Mouse (Mus musculus): ENCODE results near the gene Trappc2l.
"Not testable (repeated sequence)": the region's sequence is repeated elsewhere in the genome, so short reads cannot be mapped to it uniquely, and the experiment has no call there.

Gene Trappc2l

DNA sequence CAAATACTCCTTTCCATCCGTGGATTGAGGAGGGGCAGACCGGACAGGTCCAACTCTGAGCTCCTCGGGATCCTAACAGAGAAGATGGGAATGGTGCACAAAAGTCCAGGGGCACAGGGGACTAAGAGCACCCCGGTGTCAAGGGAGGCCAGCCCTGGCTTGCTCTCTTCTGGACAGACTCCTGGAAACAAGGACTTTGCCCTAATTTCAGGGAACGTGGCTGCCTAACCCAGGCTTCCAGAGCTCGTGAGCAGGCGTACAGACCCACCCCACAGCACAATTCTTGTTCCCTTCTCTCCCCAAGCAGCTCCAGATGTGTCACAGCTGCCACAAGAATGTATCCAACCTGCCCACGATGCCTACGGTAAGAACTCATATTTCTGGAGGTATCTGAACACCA lies 14.4 kb downstream of the Trappc2l start:
- no peak for DNase-seq (ENCODE audit: low spot score in 2 of 2)

DNA sequence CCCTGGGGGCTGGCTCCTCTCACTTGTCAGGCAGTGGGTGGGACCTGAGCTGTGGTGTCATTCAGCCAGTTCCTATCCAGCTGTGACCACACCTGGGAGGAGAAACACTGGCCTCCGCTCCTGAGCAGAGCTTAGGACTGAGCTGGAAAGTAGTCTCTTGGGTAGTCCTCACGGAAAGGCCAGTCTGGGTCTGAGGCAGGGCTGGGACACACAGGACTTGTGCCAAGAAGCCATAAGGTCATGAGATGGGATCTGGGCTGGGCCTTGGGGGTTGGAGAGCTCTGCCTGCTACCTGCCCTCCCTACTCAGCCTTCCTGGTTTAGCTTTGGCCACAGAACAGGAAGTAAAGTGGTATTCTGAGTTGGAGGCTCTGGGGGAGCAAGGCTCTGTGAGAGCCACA lies 15.5 kb downstream of the Trappc2l start:
- no peak for DNase-seq (ENCODE audit: low spot score in 2 of 2)

DNA sequence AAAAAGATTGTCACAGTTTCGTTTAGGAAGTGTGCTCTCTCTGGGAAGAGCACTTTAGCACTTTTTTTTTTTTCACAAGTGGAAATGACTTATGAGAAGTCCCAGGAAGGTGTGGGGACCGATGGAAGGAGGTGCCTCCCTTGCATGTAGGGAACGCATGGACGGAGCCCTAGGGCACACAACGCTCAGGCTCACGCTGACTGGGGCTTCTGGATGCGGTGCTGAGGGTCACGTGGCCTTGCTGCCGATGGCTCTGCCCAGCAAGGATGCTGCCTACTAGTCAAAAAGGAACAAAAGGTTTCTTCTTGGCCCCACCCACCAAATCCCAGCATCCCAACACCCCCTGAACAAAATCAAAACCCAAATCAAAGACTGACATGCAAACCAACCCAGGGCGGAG lies 17.9 kb downstream of the Trappc2l start:
- no peak for DNase-seq (ENCODE audit: low spot score in 2 of 2)

DNA sequence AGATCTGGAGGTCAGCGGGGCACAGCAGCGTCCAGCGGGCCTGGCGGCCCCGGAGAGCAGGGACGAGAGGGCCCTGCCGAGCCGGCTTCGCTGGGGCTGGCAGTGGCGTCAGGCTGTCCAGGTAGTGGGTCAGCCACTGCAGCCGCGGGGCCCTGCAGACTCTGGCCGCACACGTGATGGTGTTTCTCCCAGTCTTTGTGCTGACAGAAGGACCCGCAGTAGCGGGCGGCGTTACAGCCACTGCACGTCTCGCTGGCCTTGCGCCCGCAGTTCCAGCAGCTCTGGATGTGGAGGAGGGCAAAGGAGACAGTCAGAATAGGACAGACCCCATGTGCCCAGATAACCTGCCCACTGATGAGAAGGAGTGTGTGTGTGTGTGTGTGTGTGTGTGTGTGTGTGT lies 19.3 kb downstream of the Trappc2l start:
- no peak for DNase-seq (ENCODE audit: low spot score in 2 of 2)

DNA sequence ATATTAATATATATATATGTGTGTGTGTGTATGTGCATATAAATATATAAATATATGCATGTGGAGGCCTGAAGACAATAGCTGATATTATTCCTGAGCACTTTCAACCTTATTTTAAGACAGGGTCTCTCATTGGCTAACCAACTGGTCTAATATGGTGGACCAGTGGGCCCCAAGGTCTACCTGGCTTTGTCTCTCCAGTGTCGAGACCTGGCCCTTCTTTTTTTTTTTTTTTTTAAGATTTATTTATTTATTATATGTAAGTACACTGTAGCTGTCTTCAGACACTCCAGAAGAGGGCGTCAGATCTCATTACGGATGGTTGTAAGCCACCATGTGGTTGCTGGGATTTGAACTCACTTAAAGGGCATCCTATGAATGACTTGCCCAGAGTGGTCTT lies 20.7 kb downstream of the Trappc2l start:
- not testable (repeated sequence) for DNase-seq (ENCODE audit: low spot score in 2 of 2)

DNA sequence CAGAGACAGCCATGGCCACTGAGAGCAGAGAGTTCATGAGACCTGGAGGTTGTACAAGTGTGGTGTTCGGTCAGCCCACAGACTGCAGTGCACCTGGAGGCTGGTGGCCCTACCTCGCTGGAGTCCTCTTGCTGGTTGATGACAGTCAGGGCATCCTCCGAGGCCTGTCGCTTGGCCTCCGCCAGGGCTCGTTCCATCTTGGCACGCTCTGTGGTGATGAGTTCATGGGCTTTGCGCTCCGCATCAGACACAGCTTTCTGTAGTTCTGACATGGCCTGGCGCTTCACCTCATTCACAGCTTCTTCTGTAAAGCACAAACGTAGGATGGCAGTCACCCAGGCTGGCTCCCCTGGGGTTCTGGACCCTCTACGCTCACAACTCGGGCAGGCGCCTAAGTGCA lies 21.8 kb downstream of the Trappc2l start:
- DNase-seq (ENCODE audit: low spot score in 2 of 2): no peak

DNA sequence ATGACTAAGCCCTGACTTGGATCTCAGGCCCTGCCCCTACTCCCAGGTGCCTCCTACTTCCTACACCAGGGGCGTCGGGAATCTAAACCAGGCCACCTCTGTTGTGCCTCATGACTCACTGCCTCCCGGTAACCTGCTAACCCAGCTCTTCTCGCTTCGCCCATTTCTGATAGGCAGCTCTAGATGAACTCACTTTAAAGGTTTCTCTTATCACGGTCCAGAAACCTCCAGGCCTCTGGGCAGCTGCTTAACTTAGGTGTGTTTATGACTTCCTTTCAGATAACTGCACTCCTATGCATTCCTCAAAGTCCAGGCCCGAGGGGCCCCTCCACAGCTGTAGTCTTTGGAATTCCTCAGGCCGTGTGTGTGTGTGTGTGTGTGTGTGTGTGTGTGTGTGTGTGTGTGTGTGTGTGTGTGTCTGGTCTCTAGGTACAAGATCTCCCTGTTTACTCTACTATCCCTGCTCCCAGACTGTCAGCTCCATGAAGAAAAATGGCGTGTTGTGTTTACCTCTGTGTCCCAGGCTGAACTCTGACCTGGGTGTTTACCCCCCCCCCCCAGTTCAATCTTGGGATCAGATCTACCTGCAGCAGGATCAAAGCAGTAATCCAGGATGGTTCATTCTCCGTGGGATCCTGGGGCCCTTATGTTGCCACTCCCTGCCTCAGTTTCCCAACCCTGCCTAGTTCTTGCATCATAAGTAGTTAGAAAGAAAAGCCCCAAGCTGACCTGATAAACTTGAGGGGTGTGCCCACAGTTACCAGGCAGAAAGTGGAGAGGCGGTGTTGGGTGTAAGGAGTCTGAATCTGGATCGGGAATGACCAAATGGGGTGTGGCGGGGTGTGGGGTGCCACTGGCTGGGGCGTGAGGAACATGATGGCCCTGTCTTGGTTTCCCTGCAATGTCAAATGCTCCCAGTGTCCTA lies 24.7 kb downstream of the Trappc2l start:
- DNase-seq (ENCODE audit: low spot score in 2 of 2): no peak

DNA sequence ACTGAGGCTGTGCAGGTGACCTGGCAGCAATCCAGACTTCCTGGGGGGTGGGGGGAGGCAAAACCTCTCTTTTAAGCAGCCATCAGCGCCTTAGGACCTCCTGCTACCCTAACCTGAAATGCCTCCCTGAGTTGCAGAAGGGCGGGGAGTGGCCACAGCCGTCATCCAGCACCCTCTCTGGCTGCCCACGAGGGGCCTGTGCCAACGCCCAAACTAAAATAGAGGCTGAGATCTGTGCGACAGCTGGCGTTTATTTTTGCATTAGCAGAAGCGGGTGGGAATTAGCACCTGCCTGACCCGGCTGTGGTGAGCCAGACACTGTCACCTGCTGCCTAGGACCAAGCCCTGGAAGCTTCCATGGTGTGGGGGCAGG lies 25.3 kb downstream of the Trappc2l start:
- peak in 1 of 2 experiments; percentile 54 for DNase-seq (ENCODE audit: low spot score in 2 of 2)

DNA sequence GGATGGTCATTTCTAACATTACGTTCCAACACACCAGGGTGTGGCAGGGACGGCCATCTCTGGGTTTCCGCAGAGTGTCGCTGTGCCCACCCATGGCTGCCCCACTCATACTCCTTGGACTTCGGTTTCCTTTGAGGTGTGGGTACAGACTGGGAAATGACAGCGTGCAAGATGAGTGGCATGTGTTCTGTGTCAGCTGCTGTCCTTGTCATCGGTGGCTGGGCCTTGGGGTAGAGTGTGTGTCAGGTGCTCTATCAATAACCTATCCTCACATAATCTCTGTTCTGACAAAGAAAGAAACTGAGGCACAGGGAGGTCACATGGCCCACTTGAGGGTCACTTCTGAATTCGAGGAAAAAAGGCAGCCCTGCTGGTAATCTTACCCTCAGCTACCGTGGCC lies 25.8 kb downstream of the Trappc2l start:
- no peak for DNase-seq (ENCODE audit: low spot score in 2 of 2)

DNA sequence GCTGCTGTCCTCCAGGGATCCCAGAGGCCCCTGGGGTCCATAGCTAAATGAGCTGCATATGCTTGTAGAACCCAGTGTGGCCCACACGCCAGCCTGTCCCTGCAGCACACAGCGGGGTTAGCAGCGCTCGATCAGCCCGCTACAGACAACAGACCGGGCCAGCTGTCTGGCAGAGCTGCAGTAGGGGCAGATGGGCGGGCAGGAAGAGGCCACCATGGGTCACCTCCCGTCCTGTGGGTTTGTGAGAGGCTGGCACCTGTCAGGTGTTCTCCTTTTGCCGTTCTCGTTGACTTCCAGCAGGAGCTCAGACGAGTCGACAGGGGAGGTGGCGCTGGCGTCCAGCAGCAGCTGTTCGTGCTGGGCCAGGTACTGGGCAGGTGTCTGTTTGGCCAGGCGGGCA lies 27.2 kb downstream of the Trappc2l start:
- no peak for DNase-seq (ENCODE audit: low spot score in 2 of 2)

DNA sequence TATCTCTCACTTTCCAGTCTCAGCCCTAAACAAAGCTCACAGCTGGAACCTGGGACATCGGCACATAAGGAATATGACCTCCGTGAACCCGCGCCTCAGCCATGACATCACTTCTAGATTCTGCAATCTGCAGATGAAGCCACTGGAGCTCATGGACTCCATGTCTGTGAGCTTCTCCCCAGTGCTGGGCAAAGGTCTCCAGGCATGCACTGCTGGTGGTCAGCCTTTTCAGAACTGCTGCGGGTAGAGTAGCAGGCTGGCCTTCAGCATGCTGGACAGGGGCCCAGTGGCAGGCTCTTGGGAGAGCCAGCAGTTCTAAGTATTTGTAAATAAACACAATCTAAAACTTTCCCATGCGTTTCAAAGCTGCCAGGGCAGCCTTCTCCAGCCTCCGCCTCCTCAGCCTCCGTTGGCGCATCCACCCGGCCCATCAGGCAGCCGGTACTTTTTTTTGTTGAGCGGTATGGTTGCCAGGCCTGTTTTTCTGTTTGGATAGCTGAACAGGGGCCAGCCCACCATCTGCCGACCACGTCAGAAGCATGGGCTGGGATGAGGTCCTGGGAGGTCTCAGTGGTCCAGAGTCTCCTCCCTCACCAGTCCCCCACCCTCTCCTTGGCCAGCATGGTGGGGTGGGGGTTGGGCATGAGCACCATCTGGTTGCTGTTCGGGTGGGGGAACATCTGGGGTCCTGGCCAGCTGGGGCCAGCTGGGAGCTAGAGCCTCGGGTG lies 28.2 kb downstream of the Trappc2l start:
- DNase-seq (ENCODE audit: low spot score in 2 of 2): no peak

DNA sequence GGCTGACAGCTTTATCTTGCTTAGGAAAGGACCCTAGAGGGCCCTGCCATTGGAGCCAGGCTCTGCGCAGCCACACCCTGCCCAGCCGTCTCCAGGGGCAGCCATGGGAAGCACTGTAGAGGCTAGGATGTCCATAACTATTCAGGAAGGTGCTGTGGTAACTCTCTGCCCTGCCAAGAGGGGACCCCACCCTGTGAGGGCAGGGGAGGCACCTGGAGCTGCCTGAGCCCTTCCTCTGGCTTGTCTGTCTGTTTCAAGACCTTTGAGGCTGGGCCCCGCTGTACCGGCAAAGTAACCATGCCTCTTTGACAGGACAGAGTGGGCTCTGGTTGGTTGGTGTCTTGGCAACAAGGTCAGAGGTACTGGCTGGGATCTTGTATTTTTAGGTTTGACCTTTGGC lies 29.4 kb downstream of the Trappc2l start:
- no peak for DNase-seq (ENCODE audit: low spot score in 2 of 2)

DNA sequence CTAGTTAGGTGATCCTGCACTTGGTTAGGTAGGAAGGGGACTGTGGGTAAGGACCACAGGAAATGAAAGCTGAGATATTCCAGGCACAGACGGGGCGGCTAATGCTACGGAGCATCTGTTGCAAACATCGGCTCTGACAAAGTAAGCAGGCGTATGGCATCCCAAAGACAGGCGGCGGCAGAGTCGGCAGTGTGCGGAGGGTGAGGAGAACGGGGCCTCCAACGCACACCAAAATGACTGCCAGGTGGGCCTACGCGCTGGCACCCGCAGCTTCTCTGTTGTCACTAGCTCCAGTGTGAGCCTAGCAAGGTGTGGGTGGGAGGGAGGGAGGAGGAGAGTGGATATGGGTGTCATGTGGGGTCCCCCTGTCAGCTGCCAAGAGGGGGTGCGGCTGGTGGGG lies 30.0 kb downstream of the Trappc2l start:
- peak; percentile 77 to 81 for DNase-seq (ENCODE audit: low spot score in 2 of 2)

DNA sequence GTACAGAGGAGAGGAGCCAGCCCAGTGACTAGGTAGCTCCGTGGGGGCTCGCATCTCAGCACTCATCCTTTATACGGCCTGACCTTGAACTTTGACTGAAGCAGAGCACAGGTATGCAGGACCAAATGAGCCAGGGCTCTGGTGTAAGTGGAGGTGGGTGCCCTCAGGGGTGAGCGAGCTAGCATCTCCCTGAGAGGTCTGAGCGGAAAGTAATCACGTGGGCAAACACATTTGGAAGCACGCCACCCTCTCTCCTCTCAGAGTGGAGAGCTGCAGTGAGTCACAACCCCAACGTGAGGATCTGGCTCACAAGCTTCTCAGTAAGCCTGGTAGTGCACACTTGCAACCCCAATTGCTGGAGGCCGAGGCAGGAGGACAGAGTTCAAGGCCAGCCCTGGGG lies 30.6 kb downstream of the Trappc2l start:
- peak; percentile 48 to 65 for DNase-seq (ENCODE audit: low spot score in 2 of 2)

DNA sequence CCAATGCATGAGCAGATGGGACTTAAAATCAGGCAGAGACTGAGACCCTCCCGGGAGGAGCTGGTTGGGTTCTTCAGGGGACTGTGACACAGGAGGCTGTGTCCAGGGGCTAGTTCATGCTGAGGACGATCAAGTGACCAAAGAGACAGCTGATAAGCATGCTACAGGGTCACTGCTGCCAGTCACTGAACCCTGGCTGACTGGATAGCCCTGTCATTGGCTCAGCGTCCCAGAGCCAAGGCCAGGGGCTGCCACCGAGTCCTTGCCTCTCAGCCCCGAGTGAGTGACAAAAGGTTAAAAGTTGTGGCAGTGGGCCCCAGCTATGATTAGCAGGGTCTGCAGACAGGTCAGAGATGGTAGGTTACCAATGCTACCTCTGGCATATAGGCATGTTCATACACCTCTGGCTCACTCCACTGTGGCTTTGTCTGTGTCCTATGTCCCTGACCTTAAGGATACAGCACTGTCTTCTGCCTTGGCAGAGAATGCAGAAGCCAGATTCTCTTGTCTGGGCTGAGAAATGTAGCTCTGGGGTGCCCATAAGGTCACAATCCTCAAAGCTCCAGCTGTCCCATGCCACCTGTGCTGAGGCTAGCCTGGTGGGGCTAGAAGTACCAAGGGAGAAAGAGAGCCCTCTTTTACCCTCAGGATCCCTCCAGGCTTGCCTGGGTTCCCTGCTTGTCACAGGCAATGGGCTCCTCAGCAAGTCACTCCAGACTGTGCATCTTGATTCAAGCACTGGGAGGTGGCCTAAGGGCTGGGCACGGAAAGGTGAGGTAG lies 32.9 kb downstream of the Trappc2l start:
- no peak for DNase-seq (ENCODE audit: low spot score in 2 of 2)

DNA sequence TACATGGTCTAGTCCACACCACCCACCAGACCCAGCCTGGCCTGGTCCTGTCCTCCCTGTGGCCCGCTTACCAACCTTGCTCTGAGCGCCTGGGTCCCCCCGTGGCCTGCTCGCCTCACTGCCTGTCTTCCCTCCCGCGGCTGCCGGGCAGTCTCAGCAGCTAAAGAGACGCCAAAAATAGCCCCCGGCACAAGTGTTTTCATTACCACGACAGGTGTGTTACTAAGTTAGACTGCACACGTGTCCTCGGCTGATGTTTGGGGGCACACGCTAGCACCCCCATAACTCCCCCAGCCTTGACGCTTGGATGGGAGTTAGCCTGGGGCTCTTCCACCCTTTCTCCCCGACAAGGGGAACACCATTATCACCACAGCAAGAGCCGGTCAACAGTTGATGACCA lies 34.9 kb downstream of the Trappc2l start:
- no peak for DNase-seq (ENCODE audit: low spot score in 2 of 2)

DNA sequence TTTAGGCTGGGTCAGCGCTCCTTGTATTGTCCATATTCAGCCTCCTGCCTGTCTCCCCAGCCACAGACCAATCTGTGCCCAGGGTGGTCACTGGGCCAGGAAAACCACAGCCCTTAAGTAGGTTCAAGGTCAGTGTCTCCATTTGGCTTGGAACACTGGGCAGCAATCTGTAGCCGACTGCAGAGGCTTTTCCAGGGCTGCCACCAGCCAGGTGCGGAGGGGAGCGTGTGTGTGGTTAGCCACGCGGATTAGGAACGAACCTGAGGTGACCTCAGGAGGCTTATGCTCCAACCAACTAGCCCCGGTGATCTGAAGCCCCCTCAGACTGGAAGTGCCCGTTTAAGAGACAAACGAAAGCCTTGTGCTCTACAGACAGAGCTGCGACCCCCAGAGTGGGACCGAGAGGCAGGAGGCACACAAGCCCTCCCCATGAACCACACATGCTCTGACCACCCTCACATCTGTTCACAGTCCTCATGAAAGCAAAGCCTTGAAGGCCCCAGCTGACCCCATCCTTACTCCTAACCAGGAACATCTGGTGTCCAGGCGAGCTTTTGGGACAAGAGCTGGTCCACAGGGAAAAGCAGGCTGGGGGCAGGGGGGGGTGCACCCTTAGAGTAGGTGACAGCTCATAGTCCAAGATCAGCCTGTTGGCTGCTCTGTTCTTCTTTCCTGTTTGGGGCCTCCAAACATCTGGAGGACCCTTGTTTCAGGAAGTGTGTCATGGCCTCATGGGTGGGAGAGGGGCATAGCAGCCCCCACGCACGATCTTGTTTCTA lies 36.9 kb downstream of the Trappc2l start:
- no peak for DNase-seq (ENCODE audit: low spot score in 2 of 2)

DNA sequence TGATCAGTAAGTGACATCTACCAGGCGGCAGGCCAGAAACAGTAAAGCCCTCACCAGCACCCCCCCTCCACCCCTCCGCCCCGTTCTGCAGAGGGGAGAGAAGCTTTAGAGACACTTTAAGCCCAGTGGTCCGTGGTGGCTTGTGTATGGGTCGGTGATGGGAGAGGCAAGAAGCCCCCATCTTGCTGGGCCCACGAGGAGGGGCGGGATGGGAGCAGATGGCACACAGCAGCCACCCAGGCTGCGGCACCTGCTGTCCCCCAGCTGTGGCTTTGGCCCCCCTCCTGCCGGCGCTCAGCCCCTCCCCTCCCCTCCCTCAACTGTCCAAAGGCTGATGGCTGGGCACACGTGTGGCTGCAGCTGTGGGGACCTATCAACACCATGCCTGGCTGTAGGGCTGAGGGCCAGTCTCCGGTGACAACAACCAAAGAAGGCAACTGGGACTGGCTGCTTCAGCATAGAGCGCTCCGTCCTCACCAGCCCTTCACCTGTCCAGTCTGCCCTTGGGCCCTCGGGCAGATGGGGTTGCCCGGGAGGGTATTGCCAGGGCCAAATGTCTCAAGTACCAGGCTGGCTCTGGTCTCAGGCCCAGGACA lies 40.0 kb downstream of the Trappc2l start:
- DNase-seq (ENCODE audit: low spot score in 2 of 2): no peak

DNA sequence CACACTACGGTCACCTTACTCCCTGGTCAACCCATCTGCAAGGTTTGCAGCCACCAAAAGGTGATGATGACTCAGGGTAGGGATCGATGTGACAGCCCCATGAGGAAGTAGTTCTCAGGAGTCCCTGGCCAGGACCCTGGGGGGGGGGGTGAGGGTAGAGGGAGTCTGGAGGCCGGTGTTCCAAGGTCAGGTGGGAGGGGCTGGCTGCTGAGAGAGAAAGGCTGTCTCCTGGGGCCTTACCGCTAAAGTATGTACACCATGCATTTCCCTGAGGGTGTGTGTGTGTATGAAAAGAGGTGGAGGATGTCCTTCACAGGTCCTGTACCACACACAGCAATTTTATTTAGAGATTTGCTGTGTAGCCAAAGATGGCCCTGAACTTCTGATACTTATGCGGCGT lies 41.2 kb downstream of the Trappc2l start:
- DNase-seq (ENCODE audit: low spot score in 2 of 2): no peak

DNA sequence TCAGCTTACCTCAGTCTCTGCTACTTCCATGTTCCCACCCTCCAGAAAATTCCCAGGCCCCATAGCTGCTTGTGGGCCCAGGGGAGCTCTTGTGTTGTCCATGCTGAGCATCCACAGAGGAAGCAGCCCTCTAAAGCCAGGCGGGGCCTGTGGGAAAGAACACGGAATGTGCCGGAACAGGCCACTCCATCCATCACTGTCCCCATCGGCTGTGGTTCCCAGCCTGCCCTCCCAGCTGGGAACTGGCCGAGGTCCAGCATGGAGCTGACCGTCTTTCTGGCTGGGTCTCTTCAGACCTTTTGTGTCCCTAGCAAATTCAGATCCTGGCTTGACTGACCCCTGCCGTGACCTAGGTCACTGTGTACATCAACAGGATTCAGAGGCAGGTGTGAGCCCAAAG lies 43.3 kb downstream of the Trappc2l start:
- DNase-seq (ENCODE audit: low spot score in 2 of 2): no peak
